Mouse (Mus musculus) heart, adult 2 months (tissue): ENCODE measurements at regions not wholly inside any gene's neighbourhood (a gene's known extent, or its start where the extent isn't known, plus 50 kb on each side); places are given as distances from the start of the nearest gene placed in this dataset.

Experiments used
- DNase-seq, 2 experiments: peaks; one replicate each; pipeline ENCODE4 v3.0.0; 2021
- H3K27ac ChIP-seq: fragments of 200-600 bp; 2 replicates; pipeline ENCODE4 v1.8.1; 2022
- H3K27me3 ChIP-seq: fragments of 200-500 bp; 2 replicates; pipeline ENCODE4 v1.6.1; 2012; ENCODE audit warnings: mild to moderate bottlenecking, low read length, inconsistent platforms, mixed read lengths; ENCODE audit not compliant: control insufficient read depth, insufficient read depth
- H3K36me3 ChIP-seq: fragments of 200-500 bp; 2 replicates; pipeline ENCODE4 v1.6.1; 2012; ENCODE audit warnings: low read length, inconsistent platforms; ENCODE audit not compliant: control insufficient read depth, insufficient read depth
- H3K4me1 ChIP-seq: fragments of 200-500 bp; 2 replicates; pipeline ENCODE4 v1.6.1; 2011; ENCODE audit warnings: low read length; ENCODE audit not compliant: control insufficient read depth, insufficient read depth
- H3K4me3 ChIP-seq: fragments of 200-600 bp; 2 replicates; pipeline ENCODE4 v1.8.1; 2022
- H3K79me2 ChIP-seq: fragments of 200-500 bp; replicated peaks from 2 replicates; pipeline ENCODE4 v1.6.1; 2012; ENCODE audit warnings: mild to moderate bottlenecking, inconsistent platforms, low read length, moderate library complexity, mixed read lengths; ENCODE audit not compliant: control insufficient read depth, insufficient read depth
- H3K9ac ChIP-seq: fragments of 200-500 bp; 2 replicates; pipeline ENCODE4 v1.6.1; 2012; ENCODE audit warnings: low read depth, mild to moderate bottlenecking, control low read depth, inconsistent platforms, low read length, mixed read lengths
- CTCF ChIP-seq: fragments of 200-600 bp; IDR thresholded peaks from 2 replicates; pipeline ENCODE4 v1.8.1; 2022; ENCODE audit warnings: antibody characterized with exemption, mild to moderate bottlenecking, moderate library complexity
- EP300 ChIP-seq: fragments of 200-500 bp; IDR thresholded peaks from 2 replicates; pipeline ENCODE4 v1.6.1; 2011; ENCODE audit warnings: low read depth, low read length, control low read depth; ENCODE audit not compliant: insufficient read depth
- POLR2A ChIP-seq: fragments of 200-500 bp; IDR thresholded peaks from 2 replicates; pipeline ENCODE4 v1.6.1; 2011; ENCODE audit warnings: mild to moderate bottlenecking, low read depth, low read length, control low read depth; ENCODE audit not compliant: insufficient read depth
- WGBS: fragments of 180-500 bp; shearing (Covaris S2); methylation state at CpG from one replicate; pipeline ENCODE4 v1.1.7; 2018; 5-methylcytosine and 5-hydroxymethylcytosine counted together
- intact Hi-C: fragments of 180-260 bp; cut with DNase I; formaldehyde crosslinking; loops from one replicate; pipeline ENCODE4 v1.15.1; 2025

DNA sequence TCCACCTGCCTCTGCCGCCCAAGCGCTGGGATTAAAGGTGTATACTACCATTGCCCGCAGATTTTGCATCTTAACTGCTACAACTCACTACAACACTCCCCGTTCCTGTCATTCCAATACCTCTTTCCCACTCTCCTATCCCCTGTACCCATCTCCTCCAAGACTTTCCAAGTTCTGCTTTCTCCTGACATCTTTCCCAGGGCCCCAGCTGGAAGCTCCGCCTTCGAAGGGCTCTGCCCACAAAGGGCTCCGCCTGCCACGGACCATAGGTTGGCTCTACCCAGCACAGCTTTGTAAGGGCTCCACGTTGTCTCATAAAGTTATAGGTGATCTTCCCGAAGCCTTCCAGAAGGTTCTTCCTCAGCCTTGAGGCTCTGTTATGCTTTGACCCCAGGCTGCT, 217.1 kb upstream of the Nfe2l3 start:
- peak in 1 of 2 experiments; percentile 15 for DNase-seq
- 84% methylated on average over 10 of the region's 10 CpGs for WGBS
- intact Hi-C loops: loop anchor here (5.0 to 10.0 kb wide), 2 partner anchors 52 to 119 kb away; no protein-coding TSS in a partner anchor
- no peaks in the 10 kb centered on the region for H3K27me3 ChIP-seq
- peaks cover 1% of the 10 kb centered on the region; the same call in 1 of the 2 replicates for H3K4me1 ChIP-seq
- no peaks in the 10 kb centered on the region for H3K79me2 ChIP-seq
- H3K4me3 ChIP-seq: no peak overlapping the region
- no peak for TF ChIP-seq EP300
- TF ChIP-seq CTCF: no peak
- TF ChIP-seq POLR2A: no peak
- H3K9ac ChIP-seq: no peak overlapping the region
- no peak overlapping the region; the same call in 1 of the 2 replicates for H3K27ac ChIP-seq
- H3K36me3 ChIP-seq: no peaks in the 10 kb centered on the region

DNA sequence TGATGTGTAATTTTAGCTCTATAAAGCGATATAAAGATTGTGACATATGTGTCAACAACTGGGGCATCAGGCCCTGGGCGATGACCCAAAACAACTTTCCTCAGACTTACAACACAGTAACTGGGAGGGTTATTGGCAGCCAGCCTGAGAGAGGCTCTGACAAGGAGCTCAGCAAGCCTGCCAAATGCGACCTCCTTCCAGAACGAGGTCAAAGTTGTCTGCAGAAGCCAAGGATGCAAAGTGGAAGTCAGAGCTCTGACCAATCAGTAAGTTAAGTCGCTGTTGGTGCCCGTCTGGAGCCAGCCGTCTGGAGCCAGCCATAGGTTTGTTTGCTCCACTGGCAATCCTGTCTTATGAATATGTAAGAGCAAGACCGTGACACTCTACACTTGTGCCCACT, 216.0 kb upstream of the Nfe2l3 start:
- TF ChIP-seq CTCF: no peak
- 0 out of 2 replicates have a peak, but pooled peaks have one; percentile 39 for TF ChIP-seq EP300
- TF ChIP-seq POLR2A: no peak
- Histone ChIP-seq H3K79me2 (no peaks in the 10 kb centered on the region), H3K9ac (no peak overlapping the region), H3K36me3 (no peaks in the 10 kb centered on the region), H3K27me3 (no peaks in the 10 kb centered on the region), H3K4me3 (no peak overlapping the region), H3K4me1 (0 out of 2 replicates have a peak, but pooled peaks cover 1% of the 10 kb centered on the region), H3K27ac (peak overlapping the region; percentile 52; the same call in 1 of the 2 replicates)
- DNase-seq: peak; percentile 80 to 89
- 21% methylated on average over 8 of the region's 8 CpGs for WGBS
- intact Hi-C loops: loop anchor here (5.0 to 10.0 kb wide), 2 partner anchors 51 to 118 kb away; no protein-coding TSS in a partner anchor

DNA sequence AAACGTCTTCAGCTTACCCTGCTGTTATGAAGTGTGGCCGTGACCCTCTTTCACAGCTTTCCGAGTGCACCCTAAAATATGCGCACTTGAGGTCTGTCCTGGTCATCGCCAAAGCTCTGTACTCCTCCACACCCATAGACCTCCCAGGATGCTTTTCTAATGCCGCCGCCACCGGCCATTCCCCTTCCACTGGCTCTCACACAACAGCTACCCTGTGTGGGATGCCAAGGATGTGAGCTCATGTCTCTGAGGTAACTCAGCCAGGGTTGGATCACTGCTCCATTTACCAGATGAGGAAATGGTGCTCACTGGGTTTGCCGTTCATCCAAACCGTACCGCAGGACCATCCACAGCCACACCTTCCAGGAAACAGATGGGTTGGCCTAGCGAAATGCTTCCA, 212.8 kb upstream of the Nfe2l3 start:
- no peaks in the 10 kb centered on the region for H3K36me3 ChIP-seq
- H3K4me3 ChIP-seq: no peak overlapping the region
- H3K27me3 ChIP-seq: no peaks in the 10 kb centered on the region
- H3K79me2 ChIP-seq: no peaks in the 10 kb centered on the region
- H3K27ac ChIP-seq: no peak overlapping the region
- no peak overlapping the region for H3K9ac ChIP-seq
- no peaks in the 10 kb centered on the region for H3K4me1 ChIP-seq
- intact Hi-C loops: loop anchor here (5.0 to 10.0 kb wide), 2 partner anchors 48 to 115 kb away; no protein-coding TSS in a partner anchor
- no peak for TF ChIP-seq CTCF
- no peak for TF ChIP-seq POLR2A
- 84% methylated on average over 12 of the region's 12 CpGs for WGBS
- DNase-seq: no peak

DNA sequence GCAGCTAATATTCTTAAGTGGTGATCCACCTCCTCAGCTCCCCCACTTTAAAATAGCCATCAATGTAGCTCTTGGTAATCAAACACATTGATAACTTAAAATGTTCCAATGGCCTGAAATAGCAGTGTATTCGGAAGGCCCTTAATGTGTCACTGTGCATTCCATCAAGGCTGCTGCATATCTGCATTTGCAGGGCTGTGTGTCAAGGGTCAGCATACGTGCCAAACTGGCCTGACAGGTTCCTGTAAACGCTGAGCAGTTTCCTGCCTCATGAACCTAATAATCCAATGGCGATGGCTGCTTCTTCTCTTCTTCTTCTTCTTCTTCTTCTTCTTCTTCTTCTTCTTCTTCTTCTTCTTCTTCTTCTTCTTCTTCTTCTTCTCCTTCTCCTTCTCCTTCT, 211.7 kb upstream of the Nfe2l3 start:
- Histone ChIP-seq H3K4me3 (no peak overlapping the region), H3K79me2 (no peaks in the 10 kb centered on the region), H3K36me3 (no peaks in the 10 kb centered on the region), H3K27me3 (no peaks in the 10 kb centered on the region), H3K27ac (no peak overlapping the region), H3K4me1 (no peaks in the 10 kb centered on the region), H3K9ac (no peak overlapping the region)
- 46% methylated on average over 4 of the region's 4 CpGs for WGBS
- intact Hi-C loops: no loop called here
- TF ChIP-seq POLR2A (no peak), CTCF (no peak)
- no peak for DNase-seq

DNA sequence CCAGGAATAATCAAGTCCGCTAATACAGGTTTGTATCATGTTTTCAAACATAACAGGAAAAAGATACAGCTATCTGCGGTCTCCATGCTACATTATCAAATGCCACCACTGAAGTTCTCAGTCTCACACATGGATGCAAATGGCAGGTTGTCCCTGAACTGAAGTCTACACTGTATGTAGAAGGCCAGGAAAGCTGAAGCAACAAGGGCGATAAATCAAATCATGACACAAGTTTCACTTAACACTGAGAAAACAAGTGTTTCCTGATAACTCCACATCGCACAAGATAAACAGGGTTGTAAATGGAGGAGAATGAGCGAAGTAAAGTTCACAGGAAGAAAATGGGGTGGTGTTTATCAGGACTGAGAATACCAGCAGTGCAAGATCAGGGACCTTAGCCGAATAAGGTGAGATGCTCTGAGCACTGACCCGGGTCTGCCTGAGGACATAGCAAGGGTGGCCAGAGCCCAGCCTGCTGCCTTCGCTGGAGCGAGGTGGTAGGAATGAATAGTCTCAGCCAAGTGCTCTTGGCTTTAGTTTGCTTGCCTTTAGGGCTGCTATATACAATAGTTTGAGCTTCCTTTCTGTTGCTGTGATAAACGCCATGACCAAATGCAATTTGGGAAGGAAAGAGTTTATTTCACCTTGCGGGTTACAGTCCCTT, 196.3 kb upstream of the Nfe2l3 start:
- no peaks in the 10 kb centered on the region for H3K27me3 ChIP-seq
- WGBS: 51% methylated on average over 11 of the region's 11 CpGs
- no peak for DNase-seq
- no peak overlapping the region for H3K9ac ChIP-seq
- intact Hi-C loops: no loop called here
- H3K79me2 ChIP-seq: no peaks in the 10 kb centered on the region
- no peak overlapping the region for H3K27ac ChIP-seq
- H3K4me3 ChIP-seq: no peak overlapping the region
- H3K36me3 ChIP-seq: no peaks in the 10 kb centered on the region
- no peak for TF ChIP-seq CTCF
- TF ChIP-seq POLR2A: no peak
- TF ChIP-seq EP300: no peak
- H3K4me1 ChIP-seq: no peaks in the 10 kb centered on the region

DNA sequence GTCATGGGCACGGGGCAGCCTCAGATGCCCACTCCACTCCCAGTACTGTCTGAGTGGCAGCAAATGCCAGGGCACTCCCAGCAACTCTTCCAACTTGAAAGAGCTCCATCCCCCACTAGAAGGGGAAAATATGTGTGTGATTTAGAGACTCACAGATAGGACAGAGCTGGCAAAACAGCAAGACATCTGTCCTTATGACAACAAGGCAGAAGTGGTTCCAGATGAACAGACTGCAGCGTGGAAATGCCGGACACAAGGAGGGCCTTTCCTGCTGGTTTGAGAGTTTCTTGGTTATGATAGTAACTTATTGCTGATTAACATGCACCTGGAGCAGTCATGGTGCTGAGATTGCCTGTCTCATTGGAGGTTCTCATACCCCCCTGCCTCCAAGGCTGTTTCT, 192.4 kb upstream of the Nfe2l3 start:
- H3K9ac ChIP-seq: no peak overlapping the region
- no peak for DNase-seq
- no peak overlapping the region for H3K27ac ChIP-seq
- no peaks in the 10 kb centered on the region for H3K4me1 ChIP-seq
- 81% methylated on average over 3 of the region's 3 CpGs for WGBS
- no peak overlapping the region for H3K4me3 ChIP-seq
- no peak for TF ChIP-seq CTCF
- no peak for TF ChIP-seq POLR2A
- TF ChIP-seq EP300: no peak
- no peaks in the 10 kb centered on the region for H3K36me3 ChIP-seq
- intact Hi-C loops: no loop called here
- H3K79me2 ChIP-seq: no peaks in the 10 kb centered on the region
- H3K27me3 ChIP-seq: no peaks in the 10 kb centered on the region
